Mouse (Mus musculus) mesoderm, embryonic 11.5 days (tissue): ENCODE results near the gene Lrrc4b.

Experiments used
- DNase-seq: peaks from one replicate; pipeline ENCODE4 v3.0.0-alpha.2; 2012; ENCODE audit warnings: low read depth, low spot score

The Lrrc4b gene

GRCm38 (mm10) chr7:44485572-44486195, 56.9 kb downstream of the Lrrc4b start:
- DNase-seq, result no peak

DNA sequence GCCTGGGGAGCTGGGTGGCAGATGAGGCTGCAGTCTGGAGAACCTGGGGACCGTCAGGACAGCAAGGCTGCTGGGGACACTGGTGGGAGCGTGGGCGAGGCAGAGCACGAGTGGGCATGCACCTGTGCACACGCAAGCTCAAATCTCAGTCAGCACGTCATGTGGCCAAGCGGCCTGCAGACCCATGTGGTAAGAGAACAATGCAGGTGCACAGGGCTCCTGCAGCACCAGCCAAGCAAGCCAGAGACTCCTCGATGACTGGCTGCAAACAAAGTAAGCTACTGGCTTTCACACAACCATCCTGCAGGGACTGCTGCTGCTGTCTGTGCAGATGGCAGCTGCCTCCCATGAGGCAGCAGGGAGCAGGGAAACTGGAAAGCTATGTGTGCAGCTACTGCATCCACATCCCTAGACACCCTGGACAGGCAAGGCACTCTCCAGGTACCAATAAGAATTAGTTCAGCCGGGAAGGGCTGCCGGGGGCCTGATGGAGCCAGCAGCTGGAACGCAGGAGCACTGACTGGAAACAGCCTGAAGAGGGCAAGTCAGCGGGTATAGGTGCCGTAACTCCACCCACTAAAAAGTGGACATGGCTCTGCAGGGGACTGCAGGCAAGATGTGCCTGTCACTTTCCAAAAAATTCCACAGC, 58.2 kb downstream of the Lrrc4b start:
- no peak for DNase-seq

DNA sequence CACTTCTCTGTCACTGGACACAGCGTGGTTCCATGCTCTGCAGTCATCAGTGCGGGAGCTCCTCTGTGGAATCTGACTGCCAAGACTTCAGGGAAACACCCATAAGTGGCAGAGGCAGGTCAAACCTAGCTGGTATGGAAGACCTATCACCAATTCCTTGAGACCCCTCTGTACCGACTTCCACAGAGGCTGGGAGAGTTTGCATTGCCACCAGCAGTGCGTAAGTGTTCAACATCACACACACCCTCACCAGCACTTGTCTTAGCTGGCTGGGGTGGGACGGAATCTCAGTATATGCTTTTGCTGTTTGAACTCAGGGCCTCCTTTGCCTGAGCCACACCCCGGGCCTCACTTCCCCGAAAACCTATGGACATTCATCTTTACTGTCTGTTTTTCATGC, 59.1 kb downstream of the Lrrc4b start:
- no peak for DNase-seq

GRCm38 (mm10) chr7:44488545-44488944, 59.7 kb downstream of the Lrrc4b start:
- DNase-seq, result no peak

- DNase-seq, result no peak
These were observed 61.5 kb downstream of the Lrrc4b start for GRCm38 (mm10) chr7:44490281-44490680.

- no peak for DNase-seq
These were observed 62.6 kb downstream of the Lrrc4b start for GRCm38 (mm10) chr7:44491391-44491790.

DNA sequence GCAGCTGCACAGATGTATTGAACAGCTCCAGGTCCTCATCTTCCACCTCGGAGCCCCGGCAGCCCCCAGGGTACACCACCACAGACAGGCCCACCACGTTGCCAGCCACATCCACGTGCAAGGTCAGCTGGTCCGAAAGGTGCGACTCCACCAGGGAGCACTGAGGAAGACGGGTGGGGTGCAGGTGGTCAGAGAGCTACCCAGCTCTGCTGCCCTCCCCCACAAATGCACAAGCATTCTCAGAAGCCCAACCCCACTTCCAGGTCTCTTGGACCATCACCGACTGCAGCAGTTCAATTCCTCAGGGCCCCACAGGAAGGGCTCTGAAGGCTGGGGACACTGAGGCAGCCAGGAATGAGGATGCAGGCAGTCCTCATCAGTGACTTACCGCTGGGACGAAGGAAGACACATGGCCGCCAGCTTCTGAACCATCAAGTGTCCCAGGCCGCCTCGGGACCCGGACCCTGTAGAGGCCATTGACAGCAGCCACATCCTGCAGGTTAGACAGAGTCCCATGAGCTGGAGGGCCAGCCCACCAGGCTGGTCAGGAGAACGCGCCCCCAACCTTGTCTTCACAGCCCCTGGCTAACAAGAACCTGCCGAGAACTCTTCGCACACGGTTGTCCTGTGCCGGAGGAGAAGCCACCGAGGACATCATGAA, 63.5 kb downstream of the Lrrc4b start:
- DNase-seq, result no peak

DNA sequence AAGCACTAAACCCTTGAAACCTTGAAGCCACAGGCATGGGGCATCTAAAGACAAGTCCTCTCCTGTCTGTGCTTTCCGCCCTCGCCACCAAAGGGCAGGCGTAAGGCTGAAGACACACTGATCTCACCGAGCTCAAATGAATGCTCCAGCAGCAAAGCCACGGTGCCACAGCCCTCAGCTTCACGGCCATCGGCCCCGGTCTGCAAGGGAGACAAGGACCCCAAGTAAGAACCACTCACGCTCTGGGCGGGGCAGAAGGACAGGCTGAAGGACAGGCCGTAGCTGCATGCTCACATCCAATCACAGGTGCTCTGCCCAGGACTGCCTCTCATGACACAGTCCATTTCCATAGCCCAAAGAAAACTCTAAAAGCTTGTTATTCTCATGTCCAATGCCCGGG, 65.9 kb downstream of the Lrrc4b start:
- no peak for DNase-seq

GRCm38 (mm10) chr7:44495086-44495485, 66.3 kb downstream of the Lrrc4b start:
- no peak for DNase-seq

GRCm38 (mm10) chr7:44495992-44496770, 67.4 kb downstream of the Lrrc4b start, which contains the start of the genes Emc10 and Fam71e1:
Emc10 (minus strand) TSS chr7:44496529.
Fam71e1 (plus strand) TSS chr7:44496581.
- DNase-seq, result peak; percentile 100

DNA sequence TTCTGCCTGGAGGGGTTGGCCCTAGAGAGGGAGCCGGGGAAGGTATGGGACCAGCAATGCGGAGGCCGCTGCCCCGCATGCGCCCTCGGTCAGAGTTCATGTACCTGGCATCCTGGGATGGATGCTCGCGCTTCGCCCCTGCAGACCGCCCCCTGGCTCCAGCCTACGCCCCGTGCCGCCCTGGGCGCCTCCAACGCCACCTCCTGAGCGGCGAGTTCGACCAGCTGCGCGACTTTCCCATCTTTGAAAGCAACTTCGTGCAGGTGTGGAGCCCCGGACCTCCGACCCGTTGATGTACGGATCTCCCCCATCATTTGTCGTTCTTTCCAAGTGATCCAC, 67.9 kb downstream of the Lrrc4b start:
- no peak for DNase-seq

- DNase-seq, result no peak
These were observed 68.7 kb downstream of the Lrrc4b start for GRCm38 (mm10) chr7:44497361-44498055.

DNA sequence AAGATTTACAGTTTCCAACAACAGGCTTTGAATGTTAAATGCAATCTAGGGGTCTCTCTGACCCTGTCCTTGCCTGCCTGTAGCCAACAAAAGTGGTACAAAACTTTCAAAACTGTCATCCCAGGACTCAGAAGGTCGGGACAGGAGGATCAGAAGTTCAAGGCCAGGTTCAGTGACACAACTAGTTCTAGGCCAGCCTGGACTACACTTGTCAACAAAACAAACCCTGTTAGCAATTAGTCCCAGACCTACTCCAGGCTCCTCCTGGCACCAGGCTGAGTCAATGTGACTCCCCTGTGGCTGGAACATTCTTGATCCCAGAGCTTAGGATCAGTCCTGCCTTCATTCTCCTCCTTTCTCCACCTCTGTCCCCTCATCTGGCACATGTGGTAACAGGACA, 70.1 kb downstream of the Lrrc4b start:
- no peak for DNase-seq

DNA sequence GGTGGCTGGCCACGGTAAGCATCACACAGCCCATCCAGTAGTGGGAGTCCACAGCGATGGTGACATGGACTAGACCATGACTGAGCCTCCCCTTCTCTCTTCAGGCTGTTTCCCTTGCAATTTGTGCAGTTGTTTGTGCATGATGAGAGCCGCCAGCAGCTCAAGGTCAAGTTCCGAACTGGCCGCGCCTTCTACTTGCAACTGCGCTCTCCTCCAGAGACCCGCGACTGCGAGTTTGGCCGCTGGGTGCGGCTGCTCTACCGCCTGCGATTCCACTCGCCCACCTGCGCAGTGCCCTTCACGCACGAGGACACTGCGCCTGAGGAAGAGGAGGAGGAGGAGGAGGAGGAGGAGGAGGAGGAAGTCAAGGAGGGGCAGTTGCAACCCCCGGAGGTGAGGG, 71.2 kb downstream of the Lrrc4b start:
- no peak for DNase-seq

DNA sequence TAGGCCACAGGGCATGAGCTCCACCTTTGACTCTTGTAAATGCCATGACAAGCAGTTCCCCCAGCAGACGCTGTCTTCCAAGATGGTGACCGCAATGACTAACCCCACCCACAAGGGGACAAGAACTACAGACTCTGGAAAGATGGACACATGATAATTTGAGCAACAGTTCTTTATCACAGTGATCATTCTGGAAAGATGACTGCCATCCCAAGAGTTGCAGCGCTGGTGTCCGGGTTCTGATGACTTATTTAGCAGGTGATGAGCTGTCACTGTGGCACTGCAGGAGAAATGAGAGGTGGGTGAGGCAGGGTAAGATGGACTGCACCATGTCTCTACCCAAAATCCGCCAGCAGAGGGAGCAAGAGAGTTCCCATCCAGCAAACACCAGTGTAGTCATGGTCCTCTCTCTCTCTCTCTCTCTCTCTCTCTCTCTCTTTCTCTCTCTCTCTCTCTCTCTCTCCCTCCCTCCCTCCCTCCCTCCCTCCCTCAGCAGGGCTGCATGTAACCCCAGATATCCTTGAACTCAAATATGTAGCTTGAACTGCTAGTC, 72.8 kb downstream of the Lrrc4b start:
- peak; percentile 81 for DNase-seq

DNA sequence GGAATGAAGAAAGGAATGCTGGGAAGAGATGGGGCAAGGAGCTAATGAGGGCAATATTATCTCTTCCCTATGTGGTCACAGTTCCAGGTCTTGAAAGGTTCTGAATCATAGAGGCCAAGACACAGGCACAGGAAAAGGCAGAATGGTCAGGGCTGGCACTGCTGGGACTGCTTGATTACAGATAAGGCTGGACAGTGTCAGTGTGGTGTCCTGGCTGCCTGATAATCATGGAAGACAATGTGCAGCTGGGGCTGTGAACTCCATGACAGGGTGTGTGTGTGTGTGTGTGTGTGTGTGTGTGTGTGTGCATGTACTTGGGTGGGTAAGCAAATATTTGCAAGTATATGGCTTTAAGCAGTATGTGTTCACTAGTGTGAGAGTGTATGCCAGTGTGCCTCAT, 78.7 kb downstream of the Lrrc4b start:
- DNase-seq, result no peak
